Mouse (Mus musculus) lung, adult 18-20 months (tissue): ENCODE measurements around the gene 1700001O22Rik.

Experiments used
- DNase-seq, 2 experiments: peaks; one replicate each; pipeline ENCODE4 v3.0.0; 2022; ENCODE audit warnings: mixed read lengths in 2 of 2

The 1700001O22Rik gene

DNA sequence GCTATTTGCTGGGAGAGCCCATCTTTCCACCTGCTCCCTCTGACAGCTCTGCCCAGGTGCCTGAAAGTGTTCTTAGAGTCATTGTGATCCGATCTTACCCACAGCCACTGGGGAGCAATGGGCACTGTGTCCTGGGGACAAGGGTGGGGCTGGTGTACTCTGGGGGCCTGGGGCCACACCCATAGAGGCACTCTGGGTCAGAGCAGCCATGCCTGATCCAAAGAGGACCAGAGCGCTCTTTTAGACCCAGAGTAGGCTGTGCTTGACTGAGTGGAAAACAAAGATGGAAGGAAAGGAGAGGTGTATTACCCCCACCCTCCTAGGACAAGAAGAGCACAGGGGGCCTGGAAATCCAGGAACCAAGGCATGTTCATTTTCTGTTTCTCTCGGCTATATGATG is at the start of gene 1700001O22Rik:
1700001O22Rik (minus strand) TSS at position 58 of the 400 bp plus-strand sequence.
- no peak for DNase-seq

DNA sequence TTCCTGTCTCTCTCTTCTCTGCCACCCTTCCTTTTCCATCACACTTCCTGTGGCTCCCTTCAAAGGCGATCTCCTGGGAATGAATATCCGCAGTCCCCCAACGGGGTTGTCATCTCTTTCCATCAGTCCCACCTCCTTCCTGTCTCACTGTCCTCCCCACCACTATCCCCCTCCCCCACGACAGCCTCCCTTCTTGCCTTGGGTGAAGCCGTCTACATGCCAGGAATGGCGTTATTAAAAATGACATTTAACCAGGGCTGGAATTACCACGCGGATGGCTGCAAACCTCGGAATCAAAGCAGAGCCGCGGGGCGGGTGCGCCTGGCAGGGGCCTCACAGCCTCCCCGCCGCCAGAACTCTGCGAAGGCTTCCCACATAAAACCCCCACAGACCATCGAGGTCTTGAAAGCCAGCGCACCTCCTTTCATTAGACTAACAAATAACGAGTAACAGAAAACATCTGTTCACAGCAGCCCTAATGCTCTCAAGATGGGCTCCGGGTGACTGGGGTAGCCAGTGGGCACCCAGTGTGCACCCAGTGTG is 49.4 kb upstream of the 1700001O22Rik start:
- no peak for DNase-seq

DNA sequence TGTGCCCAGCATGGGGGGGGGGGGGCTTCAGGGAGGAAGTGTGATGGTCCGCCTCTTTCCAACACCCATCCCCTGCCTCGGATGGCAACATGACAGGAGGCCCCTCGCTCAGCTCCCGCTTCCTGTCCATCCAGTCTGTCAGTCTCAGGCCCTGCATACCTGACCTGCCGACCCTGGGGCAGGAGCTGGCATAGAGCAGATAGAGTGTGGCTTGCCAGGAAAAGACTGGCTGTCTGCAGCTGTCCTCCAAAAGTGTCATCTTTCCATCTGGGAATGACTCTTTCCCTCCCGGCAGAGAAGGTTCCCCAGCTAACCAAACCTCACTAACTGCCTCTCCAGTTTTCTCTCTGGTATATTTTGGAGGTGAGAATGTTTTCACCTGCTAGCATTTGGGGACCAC is 47.1 kb upstream of the 1700001O22Rik start:
- DNase-seq, result no peak

DNA sequence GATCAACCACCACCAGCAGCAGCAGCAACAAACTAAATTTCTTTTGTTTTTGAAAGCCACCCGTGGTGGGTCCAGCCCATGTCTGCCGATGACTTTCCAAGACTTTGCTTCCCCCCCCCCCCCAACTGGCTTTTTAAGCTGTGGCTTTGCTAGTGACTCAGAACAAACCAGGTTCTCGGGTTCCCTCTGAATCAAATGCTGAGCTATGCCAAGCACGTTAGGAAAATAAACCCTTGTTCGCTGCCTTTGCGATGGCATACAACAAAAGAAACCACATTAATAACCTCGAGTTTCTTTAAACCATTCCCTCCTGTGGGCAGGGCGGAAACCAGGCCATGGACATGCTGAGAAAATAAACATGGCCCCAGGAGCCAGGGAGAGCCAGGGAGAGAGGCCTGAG is 44.7 kb upstream of the 1700001O22Rik start:
- DNase-seq, result no peak

DNA sequence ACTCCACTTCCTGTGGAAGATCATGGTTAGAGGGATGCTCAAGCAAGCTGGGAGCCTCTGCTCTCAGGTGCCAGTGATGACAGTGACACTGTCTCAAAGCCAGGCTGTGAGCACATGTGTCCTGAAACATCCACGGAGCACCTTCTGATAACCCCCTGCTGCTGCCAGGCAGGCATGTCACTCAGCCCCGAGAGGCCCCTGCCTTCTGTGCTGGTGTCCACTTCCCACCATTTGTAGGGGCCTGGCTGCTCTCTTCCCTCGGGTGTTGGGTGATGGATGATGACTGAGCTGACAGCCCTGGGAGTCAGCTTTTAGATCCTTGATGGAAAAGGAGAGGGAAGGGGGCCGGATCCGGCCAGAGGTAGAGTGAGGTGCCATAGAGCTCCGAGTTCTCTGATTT is 43.3 kb upstream of the 1700001O22Rik start:
- no peak for DNase-seq

DNA sequence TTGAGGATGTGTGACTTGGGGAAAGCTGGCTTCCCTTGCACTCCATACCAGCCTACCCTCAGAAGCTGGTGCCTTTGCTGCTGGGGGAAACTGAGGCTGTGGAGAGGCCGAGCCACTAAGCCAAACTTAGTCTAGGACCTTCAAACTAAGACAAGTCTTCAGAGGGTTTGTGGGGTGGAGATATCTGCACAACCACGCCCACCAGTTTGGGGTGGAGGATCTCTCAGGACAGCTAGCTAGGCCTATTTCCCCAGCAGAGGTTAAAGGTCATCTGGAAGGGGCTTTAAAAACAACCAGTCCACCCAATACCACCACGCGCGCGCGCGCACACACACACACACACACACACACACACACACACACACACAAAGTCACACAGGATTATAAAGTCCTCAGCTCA is 42.8 kb upstream of the 1700001O22Rik start:
- no peak for DNase-seq

DNA sequence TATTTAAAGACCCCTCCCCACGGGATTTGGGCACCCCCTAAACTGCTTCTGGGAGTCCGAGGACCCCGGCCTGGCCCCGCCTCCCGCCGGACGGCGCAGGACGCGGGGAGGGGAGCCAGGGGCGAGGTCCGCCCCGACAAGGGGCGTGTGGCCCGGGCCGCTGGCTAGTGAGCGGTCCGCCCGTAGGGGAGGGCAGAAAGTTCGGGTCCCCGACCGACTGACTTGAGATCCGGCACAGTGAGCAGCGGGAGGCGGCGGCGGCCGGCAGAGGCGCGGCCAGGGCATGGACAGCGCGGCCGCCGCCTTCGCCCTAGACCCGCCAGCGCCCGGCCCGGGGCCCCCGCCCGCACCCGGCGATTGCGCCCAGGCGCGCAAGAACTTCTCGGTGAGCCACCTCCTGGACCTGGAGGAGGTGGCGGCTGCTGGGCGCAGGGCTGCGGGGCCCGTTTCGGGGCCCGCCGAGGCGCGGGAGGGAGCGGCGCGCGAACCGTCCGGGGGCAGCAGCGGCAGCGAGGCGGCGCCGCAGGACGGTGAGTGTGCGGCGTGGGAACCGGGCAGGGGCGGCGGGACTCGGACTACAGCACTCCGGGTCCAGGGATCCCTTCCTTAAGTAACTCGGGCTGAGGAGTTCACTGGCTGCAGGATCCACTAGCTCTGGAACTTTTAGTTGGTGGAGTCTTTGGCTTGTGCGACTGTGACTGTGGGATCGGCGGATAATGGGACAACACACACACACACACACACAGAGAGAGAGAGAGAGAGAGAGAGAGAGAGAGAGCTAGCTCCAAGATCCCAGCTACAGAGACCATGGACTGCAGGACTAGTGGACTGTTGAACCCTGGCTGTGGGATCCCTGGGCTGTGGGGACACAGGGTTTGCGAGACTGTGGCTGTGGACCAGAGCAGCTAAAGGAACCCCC is 42.0 kb upstream of the 1700001O22Rik start:
- DNase-seq, result no peak

DNA sequence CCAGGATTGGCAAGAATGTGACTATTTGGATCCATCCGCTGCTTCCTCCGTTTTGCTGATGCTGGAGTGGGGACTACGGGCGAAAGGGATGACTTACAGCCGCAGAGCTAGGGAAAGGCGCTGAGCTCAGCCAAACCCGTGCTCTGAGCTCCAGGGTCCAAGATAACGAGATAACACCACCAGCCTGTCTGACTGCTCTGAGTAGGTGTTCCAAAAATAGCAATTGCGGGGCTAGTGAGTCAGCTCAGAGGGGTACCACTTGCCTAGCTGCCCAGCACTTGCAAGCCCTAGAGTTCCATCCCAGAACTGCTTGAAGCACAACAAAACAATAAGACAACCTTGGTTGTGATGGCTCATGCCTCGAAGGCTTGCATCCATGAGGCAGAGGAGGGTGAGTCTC is 39.2 kb upstream of the 1700001O22Rik start:
- no peak for DNase-seq

DNA sequence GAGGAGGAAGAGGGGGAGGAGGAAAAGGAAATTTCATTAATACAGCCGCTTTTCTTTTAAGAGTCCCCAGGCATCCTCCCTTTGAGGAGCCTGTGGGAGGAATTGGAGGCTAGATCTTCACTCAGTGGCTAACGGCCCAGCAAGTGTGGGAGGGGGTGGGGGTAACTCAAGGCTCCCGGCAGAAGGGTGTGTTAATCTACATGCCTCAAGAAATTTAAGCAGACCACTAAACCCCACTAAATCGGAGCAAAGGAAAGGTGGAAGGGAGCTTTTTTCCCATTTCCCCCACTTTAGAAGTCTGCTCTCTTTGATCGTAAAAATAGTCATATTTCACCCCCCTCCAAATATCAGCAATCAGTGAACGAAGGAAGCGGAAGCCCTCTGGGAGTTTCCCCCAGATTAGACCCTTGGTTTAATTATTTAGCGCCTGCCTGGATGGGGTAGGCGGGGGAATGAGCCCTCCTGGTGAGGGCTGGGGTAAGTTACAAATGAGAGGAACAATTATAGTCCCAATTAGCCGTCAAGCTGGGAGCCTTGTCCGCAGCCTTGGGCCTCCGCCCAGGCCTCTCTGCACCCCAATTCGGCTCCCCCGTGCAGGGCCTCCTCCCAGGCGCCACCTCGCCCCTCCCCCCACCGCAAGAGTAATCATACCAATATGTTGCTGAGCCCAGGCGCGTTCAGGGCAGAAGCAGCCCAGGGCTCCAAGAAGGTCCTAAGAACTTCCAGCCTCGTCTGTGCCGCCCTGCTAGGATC is 33.0 kb upstream of the 1700001O22Rik start:
- DNase-seq, result no peak

DNA sequence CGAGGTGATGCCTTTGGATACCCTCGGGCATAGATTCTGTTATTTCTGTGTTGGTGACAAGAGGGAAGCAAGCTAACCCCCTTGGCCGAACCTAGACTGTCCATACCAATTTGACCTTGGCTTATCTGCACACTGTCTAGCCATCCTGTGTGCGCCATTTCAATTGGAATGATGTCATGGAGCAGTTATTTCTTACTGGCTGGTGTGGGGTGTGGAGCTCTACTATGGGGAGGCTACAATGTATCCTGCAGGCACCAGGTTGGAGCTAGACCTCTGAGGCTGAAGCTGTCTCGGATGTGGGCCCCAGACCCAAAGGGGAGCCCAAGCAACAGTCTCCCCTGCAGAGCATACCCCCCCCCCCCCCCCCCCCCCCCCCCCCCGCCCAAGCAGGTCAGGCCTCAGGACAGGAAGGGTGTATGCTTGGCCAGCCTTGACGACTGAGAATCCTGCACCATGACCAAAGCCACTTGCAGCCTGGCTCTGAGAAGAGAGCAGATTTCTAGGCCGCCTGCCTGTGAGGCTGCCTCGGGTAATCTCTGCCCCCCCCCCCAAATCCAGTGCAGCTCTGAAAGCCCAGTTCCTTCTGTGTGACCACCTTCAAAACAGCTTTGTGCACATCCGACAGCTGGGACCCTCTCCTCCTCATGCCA is 31.0 kb upstream of the 1700001O22Rik start, which contains the start of gene Prrx2:
Prrx2 (plus strand) TSS at position 600 of the 650 bp plus-strand sequence.
- DNase-seq, result no peak

DNA sequence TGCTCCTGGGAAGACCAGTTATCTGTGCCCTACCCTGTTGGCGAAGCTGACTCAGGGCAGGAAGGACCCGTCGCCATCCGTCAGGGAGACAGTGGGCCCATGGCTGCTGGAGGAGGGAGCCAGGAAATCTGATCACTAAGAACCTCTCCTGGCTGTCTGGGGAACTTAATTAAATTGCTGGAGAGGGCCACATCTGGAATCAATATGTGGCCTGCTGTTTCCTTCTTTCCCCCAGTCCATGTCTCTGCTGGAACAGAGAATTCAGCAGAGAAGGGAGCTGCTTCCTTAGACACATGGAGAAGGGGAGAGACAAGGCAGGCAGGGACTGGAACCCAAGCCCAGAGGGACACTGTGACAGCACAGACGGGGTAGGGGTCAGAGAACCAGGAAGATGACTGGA is 30.2 kb upstream of the 1700001O22Rik start:
- no peak for DNase-seq

DNA sequence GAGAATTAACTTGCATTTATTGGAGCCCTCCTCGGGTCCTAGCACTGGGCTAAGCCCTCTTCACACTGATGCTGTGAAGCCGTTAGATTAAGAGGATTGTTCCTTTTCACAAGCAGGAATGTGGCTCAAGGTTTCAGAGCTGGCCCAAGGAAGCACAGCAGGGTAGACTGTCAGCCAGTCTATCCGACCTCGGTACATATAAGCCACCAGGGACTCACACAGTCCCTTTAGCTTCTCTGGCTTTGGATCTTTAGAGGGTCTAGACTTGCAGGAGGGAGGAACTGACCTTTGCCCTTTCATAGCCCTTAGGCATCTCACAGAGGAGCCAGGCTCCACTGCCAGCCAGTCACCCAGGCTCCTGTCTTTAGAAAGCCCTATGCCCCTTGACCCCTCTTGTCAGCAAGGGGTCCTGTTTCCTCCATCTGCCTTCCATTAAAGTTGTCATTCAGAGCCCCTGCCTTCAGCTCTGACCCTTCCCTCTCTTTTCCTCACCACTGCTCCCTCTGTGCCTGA is 26.9 kb upstream of the 1700001O22Rik start, which contains the start of gene Asb6:
Asb6 (minus strand) TSS at position 51 of the 513 bp plus-strand sequence.
- no peak for DNase-seq

DNA sequence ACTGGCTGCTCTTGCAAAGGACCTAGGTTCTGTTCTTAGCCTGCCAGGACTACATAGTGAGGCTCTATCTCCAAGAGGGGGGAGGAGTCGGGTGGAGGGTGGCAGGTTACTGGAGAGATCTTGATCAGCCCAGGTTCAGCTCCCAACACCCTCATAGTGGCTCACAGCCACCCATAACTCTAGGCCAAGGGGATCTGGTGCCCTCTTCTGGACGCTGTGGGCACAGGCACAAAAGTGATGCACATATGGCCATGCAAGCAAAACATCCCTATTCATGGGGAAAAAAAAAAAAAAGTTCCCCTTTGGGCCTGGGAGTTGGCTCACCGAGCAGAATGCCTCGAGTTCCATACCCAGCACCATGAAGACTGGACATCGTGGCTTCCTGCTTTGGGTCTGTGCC is 25.9 kb upstream of the 1700001O22Rik start:
- peak in 1 of 2 experiments; percentile 23 for DNase-seq

DNA sequence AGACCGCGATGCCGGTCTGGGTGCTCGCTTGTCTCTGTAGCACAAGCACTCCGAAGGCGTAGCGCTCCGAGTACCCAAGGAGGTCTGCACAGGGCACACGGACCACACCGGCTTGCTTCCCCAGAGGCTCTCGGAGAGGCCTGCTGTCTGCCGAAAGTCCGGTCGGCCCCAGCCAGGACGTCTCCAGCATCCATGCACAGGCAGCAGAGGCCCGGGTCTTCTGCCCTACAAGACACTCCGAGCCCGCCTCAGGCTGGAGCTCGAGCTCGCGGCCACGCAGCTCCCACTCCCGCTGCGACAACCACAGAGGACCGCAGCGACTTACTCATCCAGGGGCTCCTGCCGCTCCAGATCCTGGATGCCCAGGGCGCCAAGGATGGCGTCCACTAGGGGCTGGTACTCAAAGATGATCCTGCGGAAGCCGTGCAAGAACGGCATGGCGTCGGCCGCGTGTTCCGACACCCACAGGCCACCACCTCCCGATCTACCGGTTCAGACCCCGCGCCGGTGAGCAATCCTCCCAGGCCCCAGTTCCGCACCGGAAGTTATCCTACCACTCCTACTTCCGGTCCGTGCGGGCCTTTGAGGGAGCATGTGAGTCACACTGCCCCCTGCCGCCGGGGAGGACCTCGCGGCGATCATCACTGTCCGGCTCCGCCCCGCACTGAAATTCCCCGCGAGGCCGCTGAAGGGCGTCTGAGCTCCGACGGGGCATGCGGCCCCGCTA is 24.5 kb upstream of the 1700001O22Rik start:
- DNase-seq, result peak; percentile 91 to 94

DNA sequence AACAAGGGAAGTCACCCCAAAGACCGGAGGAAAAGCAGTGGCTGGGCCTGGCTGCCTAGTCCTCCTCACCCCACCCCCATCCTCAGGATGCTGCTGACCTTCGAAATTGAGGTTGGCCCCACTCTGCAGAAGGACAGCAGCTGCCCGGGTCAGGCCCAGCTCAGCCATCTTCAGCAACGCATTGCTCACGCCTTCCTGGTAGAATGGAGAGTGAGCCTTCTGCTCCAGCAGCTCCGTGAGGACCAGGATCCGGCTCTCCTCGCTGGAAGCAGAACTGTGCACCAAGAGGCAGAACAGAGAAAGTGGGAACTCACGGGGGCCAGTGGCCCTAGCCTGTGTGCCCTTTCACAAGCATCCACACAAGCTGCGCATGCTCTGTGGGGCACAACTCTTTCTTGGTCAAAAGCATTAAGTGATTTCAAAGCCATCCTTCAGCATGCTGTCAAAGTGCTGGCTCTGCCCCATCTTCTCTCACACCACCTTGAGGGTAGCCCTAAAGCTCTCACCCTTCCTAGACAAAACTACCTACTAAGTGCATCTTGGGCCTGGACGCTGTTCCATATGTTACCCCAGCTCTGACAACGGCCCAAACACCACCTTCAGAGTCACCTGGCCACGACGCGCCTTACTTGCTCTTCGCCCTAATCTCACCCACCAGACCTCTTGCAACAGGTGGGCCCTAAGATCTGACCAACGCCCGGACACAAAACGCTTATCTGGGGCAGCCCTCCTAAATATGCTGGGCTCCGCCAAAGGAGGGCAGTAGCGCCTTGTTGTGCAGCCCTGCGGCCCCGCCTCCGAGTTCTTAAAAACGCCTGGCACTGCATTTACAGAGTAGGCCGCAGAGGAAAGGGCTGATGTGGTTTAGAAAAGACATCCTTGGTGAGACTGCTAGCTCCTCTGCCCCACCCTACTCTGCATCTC is 23.6 kb upstream of the 1700001O22Rik start:
- peak; percentile 32 to 45 for DNase-seq

DNA sequence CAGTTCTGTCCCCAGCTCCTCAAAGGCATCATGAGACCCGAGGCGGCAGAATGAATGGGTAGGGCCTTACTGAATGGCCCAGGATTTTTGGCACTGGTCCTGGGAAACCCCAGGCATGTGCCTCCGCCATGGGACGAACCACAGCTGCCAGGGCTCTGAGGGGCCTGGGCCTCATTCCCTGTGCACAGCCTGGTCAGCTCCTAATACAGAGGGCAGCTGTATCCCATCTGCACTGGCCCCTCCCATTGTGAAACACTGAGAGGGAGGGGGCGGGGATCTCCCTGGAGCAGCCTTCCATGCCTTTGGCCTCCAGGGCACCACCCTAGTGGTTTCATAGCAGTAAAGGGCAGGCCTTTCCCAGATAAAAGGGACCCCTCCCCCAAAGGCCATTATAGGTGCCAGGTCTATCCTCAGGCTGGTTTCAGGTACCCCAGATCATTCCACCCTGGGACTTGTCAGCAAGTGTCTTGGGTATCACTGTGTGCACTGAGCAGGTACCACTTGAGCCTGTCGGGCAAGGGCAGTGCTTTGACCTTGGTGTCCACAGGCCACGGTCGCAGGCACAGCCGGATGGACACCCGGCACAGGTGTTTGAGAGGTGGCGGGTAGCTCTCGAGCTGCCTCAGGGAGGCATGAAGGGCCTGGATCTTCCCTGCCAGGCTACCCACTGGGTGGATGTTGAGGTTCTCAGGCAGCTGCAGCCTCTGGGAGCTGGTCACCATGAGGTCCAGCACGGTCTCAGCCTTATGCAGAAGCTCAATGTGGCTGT is 20.1 kb upstream of the 1700001O22Rik start:
- peak; percentile 70 to 77 for DNase-seq

DNA sequence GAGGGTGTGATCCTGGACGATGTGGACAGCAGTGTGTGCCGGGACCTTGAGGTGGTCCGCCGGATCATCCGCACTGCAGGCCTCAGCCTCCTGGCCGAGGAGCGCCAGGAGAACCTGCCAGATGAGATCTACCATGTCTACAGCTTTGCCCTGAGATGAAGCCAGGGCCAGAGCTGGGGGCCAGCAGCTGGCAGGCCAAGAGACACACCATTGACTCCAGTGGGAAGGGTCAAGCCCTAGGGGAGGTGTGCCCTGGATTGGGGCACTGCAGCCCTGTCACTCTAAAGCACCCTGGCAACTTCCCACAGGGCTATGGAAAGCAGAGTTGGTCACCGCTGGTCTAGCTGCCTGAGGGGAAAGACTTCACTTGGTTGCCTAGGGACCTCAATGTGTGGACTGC is 19.0 kb upstream of the 1700001O22Rik start:
- no peak for DNase-seq

DNA sequence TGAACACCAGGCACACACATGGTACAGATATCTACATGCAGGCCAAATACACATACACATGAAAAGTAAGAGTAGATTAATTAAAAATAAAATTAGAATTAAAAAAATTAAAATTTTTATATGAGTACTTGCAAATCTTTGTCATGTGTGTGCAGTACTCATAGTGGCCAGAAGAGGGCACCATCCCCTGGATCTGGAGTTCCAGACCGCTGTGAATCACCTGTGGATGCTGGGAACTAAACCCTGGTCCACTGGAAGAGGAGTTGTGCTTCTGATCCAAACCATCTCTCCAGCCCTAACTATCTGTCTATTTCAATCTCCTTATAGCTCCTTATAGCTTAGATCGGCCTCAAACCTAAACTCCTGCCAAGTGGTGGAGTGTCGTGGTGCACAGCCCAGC is 17.6 kb upstream of the 1700001O22Rik start:
- DNase-seq, result no peak

DNA sequence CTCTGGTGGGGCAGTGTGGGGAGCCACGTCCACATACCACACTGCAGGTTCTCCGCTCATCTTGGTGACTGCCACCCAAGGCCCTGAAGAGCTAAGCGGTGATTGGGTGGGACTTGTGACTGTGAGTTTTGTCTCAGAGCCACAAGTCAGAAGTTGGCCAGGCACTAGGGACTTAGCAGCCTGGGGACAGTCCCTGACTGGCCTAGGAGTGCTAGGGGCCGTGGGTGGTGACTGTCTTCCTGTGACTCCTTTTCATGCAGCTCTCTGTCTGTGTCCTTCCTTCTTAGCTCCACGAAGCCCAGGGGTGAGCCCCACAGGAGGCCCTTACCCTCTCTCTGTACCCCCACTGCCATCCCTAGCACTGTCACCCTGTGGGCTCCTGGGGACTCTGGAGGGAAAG is 16.4 kb upstream of the 1700001O22Rik start:
- DNase-seq, result no peak

DNA sequence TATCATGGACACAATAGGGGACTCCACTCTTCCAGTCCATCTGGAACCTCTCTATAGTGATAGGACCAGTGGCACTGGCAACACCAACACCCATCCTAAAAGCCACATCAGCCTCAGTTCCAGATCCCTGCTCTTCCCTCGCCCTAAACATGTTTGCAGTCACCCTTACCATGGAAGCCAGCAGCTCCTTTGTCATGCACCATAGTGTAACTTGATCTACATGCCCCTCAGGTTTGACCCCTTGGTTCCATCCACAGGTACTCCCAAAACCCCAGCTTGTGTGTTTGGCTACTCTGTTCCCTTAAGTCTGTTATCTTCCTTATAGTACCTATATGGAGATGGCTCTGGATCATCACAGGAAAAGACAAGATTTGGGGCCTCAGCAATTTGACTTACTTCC is 12.9 kb upstream of the 1700001O22Rik start:
- DNase-seq, result no peak
